Mouse (Mus musculus) gastrocnemius, postnatal 14 days (tissue): ENCODE results near the gene Polrmt. TPM values are rescaled to one million over a fixed set of nuclear protein-coding genes. Genes with fewer than 3 reads are reported as not detected.
A peak's percentile ranks its signal among the peaks of the same experiment; 100 is the strongest.

Experiments
- DNase-seq: peaks from one replicate; pipeline ENCODE4 v3.0.0; 2021; ENCODE audit warnings: mixed read lengths
- intact Hi-C: fragments of 180-260 bp; cut with DNase I; formaldehyde crosslinking; loops from one replicate; pipeline ENCODE4 v1.15.1; 2025; ENCODE audit warnings: low total_unique reads
- long read RNA-seq, 2 experiments: library from polyadenylated mRNA; stranded (forward); transcript quantifications; one replicate each; pipeline ENCODE4 v2.0.0; 2021
- total RNA-seq, 2 experiments: library from RNA; stranded (reverse); gene quantifications; 2 replicates each; pipeline ENCODE4 v1.2.3; 2021

Polrmt gene
- 10 to 100 TPM; 21.5 to 21.6 TPM for total RNA-seq
- long read RNA-seq, experiment 1, transcript Polrmt-201 (21 exons, 3,755 nt): major isoform, 23 of 34 reads
- long read RNA-seq, experiment 1, partial matches to known transcripts: 6 of 34 reads
- long read RNA-seq, experiment 1, other reads (novel, unspliced or antisense): 5 of 34 reads
- long read RNA-seq, experiment 2, transcript Polrmt-201 (21 exons, 3,755 nt): major isoform, 20 of 31 reads
- long read RNA-seq, experiment 2, partial matches to known transcripts: 10 of 31 reads
- long read RNA-seq, experiment 2, other reads (novel, unspliced or antisense): 1 of 31 reads

GRCm38 (mm10) chr10:79745898-79746773, at the start of gene Polrmt:
Gene Polrmt, minus strand, starts transcription at chr10:79746581.
- intact Hi-C loops: no loop called here

DNA sequence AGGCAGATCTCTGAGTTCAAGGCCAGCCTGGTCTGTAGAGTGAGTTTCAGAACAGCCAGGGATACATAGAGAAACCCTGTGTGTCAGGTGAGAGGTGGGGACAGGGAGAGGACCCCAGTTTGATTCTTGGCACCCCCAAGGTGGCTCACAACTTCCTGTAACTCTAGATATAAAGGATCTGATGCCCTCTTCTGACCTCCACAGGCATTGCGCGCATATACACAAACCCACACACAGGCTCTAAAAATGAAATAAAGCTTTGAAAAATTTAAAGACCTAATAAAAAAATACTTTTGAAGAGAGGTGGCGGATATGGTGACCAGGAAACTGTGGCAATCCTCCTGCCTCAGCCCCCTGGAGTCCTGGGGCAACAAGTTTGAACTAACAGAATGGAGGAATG, 49.5 kb upstream of the Polrmt start:
- DNase-seq: no peak
- intact Hi-C loops: no loop called here

More at GRCm38 (mm10) chr10:79745898-79746773, at the start of gene Polrmt:
- peak; percentile 95 for DNase-seq

GRCm38 (mm10) chr10:79794491-79794931, 48.1 kb upstream of the Polrmt start:
- intact Hi-C loops: no loop called here
- peak; percentile 84 for DNase-seq

DNA sequence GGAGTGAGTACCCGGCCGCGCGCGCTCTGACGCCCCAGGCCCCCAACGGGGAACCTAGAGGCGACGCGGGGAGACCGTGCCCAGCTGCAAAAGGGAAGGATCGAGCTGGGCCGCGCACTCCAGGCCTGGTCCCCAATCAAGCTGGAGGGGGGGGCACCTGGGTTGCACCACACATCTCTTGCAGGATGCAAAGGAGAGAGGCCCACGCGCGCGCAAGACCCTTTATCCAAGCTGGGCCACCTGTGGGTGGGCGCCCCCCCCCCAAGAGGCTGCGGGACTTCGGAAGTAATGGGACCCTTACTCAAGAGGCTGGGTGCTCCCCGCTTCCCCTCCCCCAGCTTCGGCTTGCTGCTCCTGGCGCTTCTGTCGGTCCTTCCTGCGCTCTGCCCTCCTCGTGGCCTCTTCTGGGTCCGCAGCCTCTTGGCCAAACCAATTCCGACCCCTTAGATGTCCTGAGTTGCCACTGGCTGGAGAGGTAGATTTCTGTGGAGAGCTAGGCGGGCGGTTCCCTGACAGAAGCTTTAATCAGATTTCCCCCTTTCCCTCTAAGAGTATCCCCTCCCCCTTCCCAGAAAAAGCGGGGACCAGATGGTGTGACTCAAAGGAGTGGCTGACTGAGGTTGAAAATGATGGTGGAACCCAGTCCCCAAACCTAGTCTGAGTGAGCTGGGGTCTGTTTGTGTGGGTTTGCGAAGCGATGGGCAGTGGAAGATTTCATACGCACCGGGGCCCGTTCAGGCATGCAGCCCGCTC, 47.5 kb upstream of the Polrmt start:
- no peak for DNase-seq
- intact Hi-C loops: no loop called here

DNA sequence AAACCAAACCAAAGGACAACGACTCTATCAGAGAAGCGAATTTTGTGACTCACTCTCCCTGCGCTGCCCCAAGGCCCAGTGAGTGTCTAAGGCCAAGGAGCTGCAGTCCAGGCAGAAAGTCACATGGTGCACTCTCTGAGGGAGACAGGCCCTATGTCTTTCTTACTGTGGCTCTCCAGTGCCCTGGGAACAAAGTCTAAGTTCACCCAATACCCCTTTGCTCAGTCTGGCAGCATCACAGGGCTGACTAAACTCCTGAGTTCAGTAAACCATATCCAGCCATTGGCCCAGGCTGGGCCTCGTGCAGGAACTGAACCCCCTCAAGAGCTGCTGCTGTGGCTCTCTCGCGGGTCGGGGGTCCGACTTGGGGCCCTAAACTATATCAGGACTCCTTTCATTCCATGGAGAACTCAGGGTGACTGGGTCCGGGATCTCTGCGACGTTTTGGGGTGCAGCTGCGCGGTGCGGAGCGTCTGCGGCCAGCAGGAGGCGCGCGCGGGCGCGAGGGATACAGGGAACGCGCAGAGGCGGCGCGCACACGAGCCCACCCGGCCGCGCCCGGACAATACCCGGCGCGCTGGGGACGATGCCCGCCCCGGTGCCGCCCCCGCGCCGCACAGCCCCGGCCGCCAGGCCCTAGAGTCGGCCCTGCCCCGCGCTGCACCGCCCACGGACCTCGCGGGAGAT, 46.8 kb upstream of the Polrmt start, which contains the start of gene Palm:
Gene Palm (plus strand): TSS at position 522 of the 687 bp plus-strand sequence.
- intact Hi-C loops: no loop called here
- peak; percentile 76 for DNase-seq

DNA sequence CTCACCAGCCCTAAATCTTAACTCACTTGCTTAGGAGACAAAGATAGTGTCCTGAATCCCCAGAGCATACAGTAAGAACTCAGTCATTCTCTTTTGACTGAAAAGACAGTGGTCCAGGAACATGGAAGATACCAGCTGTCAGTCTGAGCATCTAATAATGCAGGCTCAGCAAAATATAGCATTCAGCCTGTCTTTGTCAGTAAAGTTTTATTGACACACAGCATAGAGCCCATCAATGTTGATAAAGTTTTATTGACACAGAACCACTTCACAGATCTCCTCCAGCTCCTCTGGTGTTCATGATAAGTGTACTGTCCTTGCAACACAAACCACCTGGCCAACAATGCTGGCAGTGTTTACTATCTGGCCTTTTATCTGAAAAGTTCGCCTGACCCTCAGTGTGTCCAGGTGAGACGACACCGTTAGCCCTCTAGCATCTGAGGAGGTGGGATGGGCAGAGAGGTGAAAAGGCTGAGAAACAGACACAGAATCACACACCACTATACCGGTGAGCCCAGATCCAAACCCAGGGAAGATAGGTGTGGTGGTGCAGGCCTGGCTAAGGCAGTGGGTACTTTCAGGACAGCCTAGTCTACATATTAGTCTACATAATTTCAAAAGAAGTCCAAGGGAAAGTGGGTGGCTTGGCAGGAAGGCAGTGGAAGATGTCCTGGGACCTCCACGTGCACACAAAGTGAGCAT, 46.1 kb upstream of the Polrmt start:
- no peak for DNase-seq
- intact Hi-C loops: no loop called here

- no peak for DNase-seq
- intact Hi-C loops: no loop called here
Measured at GRCm38 (mm10) chr10:79790861-79791260, 44.5 kb upstream of the Polrmt start, which contains the start of gene Prss57. Gene Prss57, minus strand, starts transcription at chr10:79790961.

DNA sequence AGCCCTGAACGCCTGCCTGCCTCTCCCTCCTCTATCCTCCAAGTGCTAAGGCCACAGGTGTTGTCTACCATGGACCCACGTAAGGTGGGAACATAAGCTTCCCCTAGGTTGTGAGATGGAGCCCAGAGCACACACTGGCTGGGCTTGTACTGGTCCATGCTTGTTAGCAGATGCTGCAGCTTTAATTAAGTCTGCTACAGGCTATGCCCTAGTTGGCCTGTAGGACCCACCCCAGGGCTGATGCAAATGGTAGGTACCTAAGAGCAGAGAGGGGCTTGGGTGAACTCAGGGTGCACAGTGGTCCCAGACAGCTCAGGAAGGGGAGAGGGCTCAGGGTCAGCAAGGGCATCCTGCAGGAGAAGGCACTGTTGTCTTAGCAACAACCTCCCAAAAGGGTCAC, 43.2 kb upstream of the Polrmt start:
- DNase-seq: no peak
- intact Hi-C loops: loop anchor here (2.0 to 5.0 kb wide), 2 partner anchors 21 to 97 kb away; no protein-coding TSS in a partner anchor

GRCm38 (mm10) chr10:79788386-79789158, 42.2 kb upstream of the Polrmt start:
- peak; percentile 61 for DNase-seq
- intact Hi-C loops: loop anchor here (2.0 to 5.0 kb wide), 2 partner anchors 20 to 96 kb away; no protein-coding TSS in a partner anchor

DNA sequence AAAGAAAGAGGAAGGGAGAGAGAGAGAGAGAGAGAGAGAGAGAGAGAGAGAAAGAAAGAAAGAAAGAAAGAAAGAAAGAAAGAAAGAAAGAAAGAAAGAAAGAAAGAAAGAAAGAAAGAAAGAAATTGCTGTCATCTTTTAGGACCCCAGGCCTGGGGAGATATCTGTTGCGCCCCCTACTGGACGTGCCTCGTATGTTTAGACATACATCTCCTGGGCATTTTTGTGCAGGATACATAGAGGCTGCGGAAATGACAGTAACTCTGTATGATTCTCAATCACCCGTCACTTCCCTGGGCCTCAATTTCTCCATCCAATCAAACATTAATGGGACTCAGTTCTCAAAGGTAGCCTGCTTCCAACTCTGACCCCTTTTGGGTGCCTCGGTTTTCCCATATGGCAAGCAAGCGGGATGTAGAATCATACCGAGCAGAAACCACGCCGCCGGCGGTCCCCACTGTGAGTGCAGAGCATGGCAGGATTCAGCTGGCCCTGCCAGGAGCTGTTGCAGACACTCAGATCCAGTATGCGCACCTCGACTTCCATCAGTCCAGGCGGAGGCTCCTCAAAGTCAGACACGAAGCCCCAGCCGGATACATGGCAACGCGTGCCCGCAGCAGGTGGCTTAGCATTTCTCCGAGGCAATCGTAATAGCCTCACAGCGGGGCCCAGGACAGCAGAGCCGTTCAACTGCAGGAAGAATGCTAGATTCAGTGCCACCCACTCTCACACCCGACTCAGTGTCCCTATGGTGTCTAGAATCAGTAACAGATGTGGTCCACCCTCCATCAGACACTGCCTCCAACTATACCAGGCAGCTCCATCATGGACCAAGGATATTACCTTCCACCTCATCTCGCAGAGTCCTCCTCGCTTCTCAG, 37.8 kb upstream of the Polrmt start:
- no peak for DNase-seq
- intact Hi-C loops: no loop called here

GRCm38 (mm10) chr10:79783050-79783449, 36.7 kb upstream of the Polrmt start:
- intact Hi-C loops: no loop called here
- DNase-seq: no peak

DNA sequence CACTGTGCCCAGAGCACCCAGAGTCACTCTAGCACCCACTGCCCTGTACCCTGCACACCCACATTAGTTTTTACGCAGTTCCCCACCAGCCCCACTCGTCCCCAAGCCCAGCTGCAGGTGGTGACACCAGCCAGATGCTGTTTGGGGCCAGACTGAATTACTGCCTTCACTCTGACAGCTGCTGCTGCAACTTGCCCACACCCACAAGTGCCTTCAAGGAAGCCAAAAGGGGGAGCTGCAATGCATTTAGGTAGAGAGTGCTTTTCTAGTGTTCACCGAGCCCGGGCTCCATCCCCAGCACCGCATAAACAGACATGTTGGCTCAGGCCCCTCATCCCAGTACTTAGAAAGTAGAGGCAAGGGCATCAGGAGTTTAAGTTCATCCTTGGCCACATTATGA, 35.6 kb upstream of the Polrmt start:
- intact Hi-C loops: no loop called here
- no peak for DNase-seq

- intact Hi-C loops: no loop called here
- DNase-seq: no peak
Measured at GRCm38 (mm10) chr10:79781139-79781538, 34.8 kb upstream of the Polrmt start.

GRCm38 (mm10) chr10:79780664-79781015, 34.3 kb upstream of the Polrmt start:
- intact Hi-C loops: no loop called here
- no peak for DNase-seq

- peak; percentile 91 for DNase-seq
- intact Hi-C loops: no loop called here
Measured at GRCm38 (mm10) chr10:79779784-79780663, 33.6 kb upstream of the Polrmt start.

DNA sequence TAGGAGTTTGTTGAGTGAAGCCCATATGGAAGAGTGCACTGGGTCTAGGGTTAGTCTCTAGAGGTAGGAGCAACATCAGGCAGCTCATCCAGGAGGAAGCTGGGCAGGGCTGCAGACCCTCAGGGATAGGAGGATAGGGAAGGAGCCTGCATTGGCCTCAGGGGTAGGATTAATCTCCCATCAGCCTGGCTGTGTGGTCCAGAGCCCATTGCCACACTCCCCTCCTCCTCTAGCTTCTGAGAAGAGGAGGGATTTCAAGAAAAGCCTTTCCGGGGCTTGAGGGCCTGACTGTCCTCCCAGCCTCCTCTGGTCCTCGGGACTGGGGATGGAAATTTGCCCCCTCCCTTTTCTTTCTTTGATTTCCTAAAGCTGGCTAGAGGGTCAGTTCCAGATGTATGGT, 32.8 kb upstream of the Polrmt start:
- no peak for DNase-seq
- intact Hi-C loops: no loop called here
